Mouse (Mus musculus): ENCODE data around the gene AU041133. TPM values are rescaled to one million over a fixed set of nuclear protein-coding genes. Genes with fewer than 3 reads are reported as not detected.
A peak's percentile ranks its signal among the peaks of the same experiment; 100 is the strongest.
"Not testable (repeated sequence)": the region's sequence is repeated elsewhere in the genome, so short reads cannot be mapped to it uniquely, and the experiment has no call there.

The AU041133 gene
- 0.58 and 1.5 TPM in 2 replicates for polyA plus RNA-seq (2012; ENCODE audit: insufficient read depth, insufficient read length, missing spikeins)

DNA sequence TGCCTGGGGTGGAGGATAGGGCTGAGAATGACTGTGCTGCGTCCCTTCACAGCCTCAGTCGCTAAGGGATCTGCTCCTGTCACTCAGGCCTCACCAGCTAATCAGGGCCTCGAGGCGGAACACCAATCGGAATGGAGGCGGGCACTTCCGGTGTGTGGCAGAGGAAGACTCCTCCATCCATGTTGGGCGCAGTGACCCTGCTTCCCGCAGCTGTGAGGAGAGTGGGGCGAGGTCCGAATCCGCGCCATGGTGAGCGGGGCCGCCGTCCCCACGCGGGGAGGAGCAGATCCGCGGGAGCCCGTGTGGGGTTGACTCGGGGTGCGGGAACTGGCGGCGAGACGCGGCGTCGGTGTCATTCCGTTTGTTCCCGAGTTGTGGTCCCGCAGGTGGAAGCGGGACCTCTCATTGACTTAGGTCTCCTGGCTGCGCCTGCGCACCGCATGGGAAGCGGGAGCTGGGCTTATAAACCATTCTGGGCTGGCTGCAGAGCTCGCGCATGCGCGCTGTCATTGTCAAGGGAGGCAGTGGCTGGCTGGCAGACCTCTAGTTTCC is at the start of gene AU041133:
TSS of gene AU041133 (plus strand) at position 164 of the 552 bp plus-strand sequence.
- Histone ChIP-seq H3K27ac (replicated peaks; ENCODE audit: low read depth, low read length) (0 out of 2 replicates have a peak within 1 kb of the TSS, but pooled peaks have one; percentile 18), H3K4me3 (ENCODE audit: insufficient read depth, low read depth, low read length) (peak within 1 kb of the TSS; percentile 81), H3K4me1 (ENCODE audit: control insufficient read depth, insufficient read depth, insufficient read length, low read length) (no peaks in the 10 kb centered on the region)

DNA sequence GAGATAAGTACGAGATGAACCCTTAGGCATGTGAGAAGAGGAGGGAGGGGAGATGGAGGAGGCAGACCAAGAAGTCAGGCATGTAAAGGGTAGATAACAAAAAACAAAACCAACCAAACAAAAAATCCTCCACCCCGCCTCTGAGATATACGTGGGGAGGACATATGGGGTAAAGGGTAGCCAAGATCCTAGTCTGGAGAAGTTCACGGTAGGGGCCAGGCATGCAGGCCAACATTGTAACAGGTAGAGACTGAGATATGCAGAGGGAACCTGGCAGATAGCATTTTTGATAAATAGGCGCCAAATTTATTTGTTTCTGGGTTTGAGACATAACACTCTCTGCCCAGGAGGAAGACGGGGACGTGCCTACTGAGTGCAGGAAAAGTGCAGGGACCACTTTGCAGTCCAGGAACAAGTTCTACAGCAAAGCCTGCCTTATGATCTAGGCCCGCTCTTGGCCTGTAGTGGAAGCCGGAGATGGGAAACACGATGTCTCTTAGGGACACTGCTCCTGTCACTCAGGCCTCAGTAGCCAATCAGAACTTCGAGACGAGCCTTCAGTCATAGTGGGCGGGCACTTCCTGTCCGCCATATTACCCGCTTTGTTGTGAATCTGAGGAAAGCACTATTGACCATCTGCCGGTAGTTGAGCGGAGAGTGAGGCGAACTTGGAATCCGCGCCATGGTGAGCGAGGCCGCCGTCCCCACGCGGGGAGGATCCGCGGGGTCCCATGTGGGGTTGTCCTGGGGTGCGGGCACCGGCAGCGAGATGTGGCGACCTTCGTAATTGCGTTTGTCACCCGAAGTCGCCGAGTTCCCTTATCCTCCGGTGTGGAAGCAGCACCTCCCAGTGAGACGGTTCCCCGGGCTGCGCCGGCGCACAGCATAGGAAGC is 44.8 kb upstream of the AU041133 start, which contains the start of gene BC024063:
TSS of gene BC024063 (plus strand) at position 626 of the 894 bp plus-strand sequence.
- not testable (repeated sequence) for H3K27ac ChIP-seq (replicated peaks; ENCODE audit: low read depth, low read length); H3K4me1 ChIP-seq (ENCODE audit: control insufficient read depth, insufficient read depth, insufficient read length, low read length)
- H3K4me3 ChIP-seq (ENCODE audit: insufficient read depth, low read depth, low read length): peak within 1 kb of the TSS; percentile 68

DNA sequence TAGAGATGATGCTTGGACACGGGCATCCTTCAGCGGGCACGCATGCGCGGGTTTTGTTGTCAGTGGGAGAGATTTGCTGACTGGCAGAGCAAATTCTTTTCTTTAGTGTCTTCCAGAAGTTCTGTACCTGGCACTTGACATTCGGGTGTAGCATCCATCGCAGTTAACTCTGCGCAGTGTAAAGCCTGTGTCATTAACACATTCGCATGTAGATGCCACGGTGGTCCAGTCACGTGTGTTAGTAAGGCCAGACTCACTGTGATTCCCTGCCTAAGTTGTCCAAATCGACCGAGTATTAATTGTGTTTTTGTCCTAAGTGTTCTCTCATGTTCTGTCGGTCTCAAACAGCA is 44.2 kb upstream of the AU041133 start:
- H3K27ac ChIP-seq (replicated peaks; ENCODE audit: low read depth, low read length); H3K4me1 ChIP-seq (ENCODE audit: control insufficient read depth, insufficient read depth, insufficient read length, low read length): not testable (repeated sequence)
- peak overlapping the region; percentile 68 for H3K4me3 ChIP-seq (ENCODE audit: insufficient read depth, low read depth, low read length)

DNA sequence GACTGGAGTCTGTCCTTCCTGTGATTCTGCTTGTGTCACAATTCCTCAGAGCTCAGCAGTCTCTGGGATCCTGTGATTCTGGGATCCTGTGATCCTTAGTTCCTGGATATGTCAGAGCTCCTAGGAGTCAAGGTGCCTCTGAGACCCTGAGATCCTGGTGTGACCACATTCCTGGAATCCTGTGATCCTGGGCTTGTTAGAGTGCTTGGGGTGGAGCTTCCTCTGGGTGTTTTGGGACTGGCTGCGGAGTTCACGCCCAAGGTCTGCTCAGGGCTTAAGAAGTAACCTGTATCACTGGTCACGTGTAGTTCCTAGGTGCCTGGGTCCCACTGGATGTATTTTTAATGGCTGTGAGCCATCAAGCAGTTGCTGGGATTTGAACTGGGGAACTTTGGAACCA is 10.6 kb upstream of the AU041133 start:
- Histone ChIP-seq H3K4me3 (ENCODE audit: insufficient read depth, low read depth, low read length) (no peak overlapping the region), H3K4me1 (ENCODE audit: control insufficient read depth, insufficient read depth, insufficient read length, low read length) (no peaks in the 10 kb centered on the region), H3K27ac (replicated peaks; ENCODE audit: low read depth, low read length) (no peak overlapping the region)

DNA sequence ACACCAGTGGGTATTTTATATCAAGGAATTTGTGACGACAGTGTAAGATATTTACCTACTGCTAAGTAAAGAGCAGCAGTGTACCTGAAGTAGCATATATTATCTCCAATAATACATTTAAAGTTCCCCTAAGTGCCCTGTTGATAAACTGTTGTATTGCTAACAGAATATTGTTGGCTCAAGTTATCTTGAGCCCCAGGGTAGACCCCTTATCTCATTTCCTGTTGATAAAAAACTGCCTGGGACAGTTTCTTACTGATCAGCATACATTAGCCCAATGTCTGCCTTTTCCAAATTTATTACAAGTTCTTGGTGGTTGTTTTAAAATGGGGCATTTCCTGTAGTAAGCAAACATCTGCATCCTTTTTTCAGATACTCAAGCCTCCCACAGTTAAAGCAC is 17.5 kb downstream of the AU041133 start:
- Histone ChIP-seq H3K4me3 (ENCODE audit: insufficient read depth, low read depth, low read length) (no peak overlapping the region), H3K27ac (replicated peaks; ENCODE audit: low read depth, low read length) (no peak overlapping the region)

DNA sequence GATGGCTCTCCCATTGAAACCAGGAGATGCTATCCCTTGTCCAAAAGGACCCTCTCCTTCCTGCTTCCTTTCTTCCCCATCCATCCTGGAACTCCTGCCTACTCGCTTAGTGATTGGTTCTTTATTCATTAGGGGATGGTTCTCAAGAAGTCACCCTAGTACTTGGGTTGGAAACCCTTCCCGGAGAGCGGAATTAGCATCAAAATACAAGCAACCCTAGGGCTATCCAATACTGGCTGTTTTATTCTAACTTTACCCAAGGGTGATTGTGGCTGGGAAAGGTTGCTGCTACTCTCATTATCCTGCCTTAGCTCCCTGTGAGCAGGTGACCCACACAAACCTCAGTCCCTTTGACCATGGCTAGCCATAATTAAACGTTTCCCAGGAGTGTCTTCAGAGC is 19.8 kb downstream of the AU041133 start:
- Histone ChIP-seq H3K4me1 (ENCODE audit: control insufficient read depth, insufficient read depth, insufficient read length, low read length) (no peaks in the 10 kb centered on the region), H3K4me3 (ENCODE audit: insufficient read depth, low read depth, low read length) (no peak overlapping the region), H3K27ac (replicated peaks; ENCODE audit: low read depth, low read length) (no peak overlapping the region)

More for the DNA sequence above, 17.5 kb downstream of the AU041133 start:
- H3K4me1 ChIP-seq (ENCODE audit: control insufficient read depth, insufficient read depth, insufficient read length, low read length): no peaks in the 10 kb centered on the region

DNA sequence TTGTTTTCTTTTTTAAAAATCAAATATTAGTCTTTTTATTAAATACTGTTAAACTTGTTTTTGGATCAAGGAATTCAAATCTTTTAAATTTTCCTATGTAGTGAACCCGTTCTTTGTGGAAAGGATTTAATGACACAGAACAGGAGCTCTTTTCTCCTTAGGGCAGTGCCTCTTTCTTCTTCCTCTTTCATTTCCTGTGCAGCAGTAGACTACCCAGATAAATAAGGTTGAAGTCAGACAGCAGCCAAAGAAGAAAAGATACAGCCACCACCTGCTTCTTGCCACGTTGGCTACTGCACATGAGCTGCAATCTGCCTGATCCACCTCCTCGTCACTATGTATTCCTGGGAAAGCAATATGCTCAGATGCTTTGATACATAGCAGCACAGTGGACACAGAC is 40.0 kb downstream of the AU041133 start:
- Histone ChIP-seq H3K27ac (replicated peaks; ENCODE audit: low read depth, low read length) (no peak overlapping the region), H3K4me3 (ENCODE audit: insufficient read depth, low read depth, low read length) (no peak overlapping the region), H3K4me1 (ENCODE audit: control insufficient read depth, insufficient read depth, insufficient read length, low read length) (no peaks in the 10 kb centered on the region)

DNA sequence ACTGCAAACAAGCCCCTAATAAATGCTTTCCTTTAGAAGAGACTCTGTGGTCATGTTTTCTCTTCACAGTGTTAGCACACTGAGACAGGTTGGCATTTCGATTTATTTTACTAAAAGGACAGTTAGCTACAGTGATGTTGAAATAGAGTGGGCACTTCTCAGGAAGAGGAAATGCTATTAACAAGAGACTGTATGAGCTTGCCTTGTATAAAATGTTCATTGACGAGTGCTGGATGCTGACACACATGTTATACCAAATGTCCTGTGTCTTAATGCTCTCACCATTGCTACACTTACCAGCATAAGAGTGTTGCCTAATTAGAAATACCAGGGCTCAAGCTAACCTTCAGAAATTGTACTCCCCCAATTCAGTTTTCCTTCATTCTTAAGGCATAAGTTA is 42.0 kb downstream of the AU041133 start:
- no peak overlapping the region for H3K4me3 ChIP-seq (ENCODE audit: insufficient read depth, low read depth, low read length)
- no peaks in the 10 kb centered on the region for H3K4me1 ChIP-seq (ENCODE audit: control insufficient read depth, insufficient read depth, insufficient read length, low read length)

DNA sequence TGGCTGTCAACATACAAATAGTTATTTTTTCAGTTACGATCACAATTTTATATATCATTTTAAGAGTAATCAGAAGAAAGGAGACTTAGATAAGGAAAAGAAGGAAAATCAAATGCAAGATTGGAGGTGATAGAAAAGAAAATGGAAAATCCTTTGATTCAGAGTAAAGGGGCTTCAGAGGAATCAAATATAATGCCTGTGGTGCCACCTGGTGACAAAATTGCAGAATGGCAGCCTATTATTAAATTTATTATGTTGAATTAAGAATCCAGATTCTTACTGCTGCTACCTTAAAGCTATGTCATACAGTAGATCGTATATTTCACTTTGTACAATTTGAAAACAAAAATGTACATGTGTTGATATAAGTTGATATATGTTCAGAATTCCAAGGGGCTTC is 43.0 kb downstream of the AU041133 start:
- Histone ChIP-seq H3K4me3 (ENCODE audit: insufficient read depth, low read depth, low read length) (no peak overlapping the region), H3K4me1 (ENCODE audit: control insufficient read depth, insufficient read depth, insufficient read length, low read length) (no peaks in the 10 kb centered on the region), H3K27ac (replicated peaks; ENCODE audit: low read depth, low read length) (no peak overlapping the region)

More for the DNA sequence above, 42.0 kb downstream of the AU041133 start:
- no peak overlapping the region for H3K27ac ChIP-seq (replicated peaks; ENCODE audit: low read depth, low read length)

DNA sequence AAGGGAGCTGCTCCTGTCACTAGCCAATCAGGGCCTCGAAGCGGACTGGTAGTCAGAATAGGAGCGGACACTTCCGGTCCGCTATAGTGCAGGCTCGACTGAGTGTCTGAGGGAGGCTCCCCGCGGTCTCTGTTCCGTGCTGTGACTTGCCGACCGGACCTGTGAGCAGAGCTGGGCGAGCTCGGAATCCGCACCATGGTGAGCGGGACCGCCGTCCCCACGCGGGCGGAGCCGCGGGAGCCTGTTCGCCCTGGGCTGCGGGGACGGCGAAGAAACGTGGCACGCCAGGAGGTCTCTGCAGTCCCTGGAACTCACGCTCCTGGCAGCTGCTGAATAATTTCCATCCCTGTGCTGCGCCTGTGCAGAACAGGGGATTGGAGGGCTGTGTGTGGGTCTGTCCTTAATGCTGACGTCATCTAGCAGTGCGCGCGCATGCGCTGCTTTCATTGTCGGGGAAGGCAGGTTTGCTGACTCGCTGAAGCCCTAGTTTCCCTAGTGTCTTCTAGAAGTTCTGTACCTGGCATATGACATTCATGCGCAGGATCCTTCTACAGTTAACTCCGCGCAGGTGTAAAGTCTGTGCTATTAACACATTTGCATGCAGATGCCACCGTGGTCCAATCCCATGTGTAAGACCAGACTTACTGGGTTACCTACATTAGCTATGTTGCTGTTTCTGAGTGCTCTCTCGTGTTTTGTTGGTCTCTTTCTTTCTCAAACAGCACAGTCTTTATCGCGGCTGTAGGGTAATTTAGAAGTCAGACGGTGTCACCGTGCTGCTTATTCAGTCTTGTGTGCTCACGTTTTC is 50.6 kb downstream of the AU041133 start:
- Histone ChIP-seq H3K27ac (replicated peaks; ENCODE audit: low read depth, low read length) (peak overlapping the region; percentile 12; the same call in 1 of the 2 replicates), H3K4me1 (ENCODE audit: control insufficient read depth, insufficient read depth, insufficient read length, low read length) (no peaks in the 10 kb centered on the region), H3K4me3 (ENCODE audit: insufficient read depth, low read depth, low read length) (peak overlapping the region; percentile 75)

Other genes starting within 250 kb of the AU041133 start
- gene Zfp781, start 197.5 kb upstream of the AU041133 start, polyA plus RNA-seq (2012; ENCODE audit: insufficient read depth, insufficient read length, missing spikeins): 0.36 and 0.75 TPM in 2 replicates
- gene Zfp873, start 79.9 kb upstream of the AU041133 start, polyA plus RNA-seq (2012; ENCODE audit: insufficient read depth, insufficient read length, missing spikeins): 1.3 and 1.4 TPM in 2 replicates
- gene BC024063, start 44.7 kb upstream of the AU041133 start, polyA plus RNA-seq (2012; ENCODE audit: insufficient read depth, insufficient read length, missing spikeins): 0.88 TPM in 1 of 2 replicates, not detected in the other
- gene Zfp938, start 113.3 kb downstream of the AU041133 start, polyA plus RNA-seq (2012; ENCODE audit: insufficient read depth, insufficient read length, missing spikeins): 3.9 and 5.0 TPM in 2 replicates
- not detected in 2 replicates for gene 4932415D10Rik, start 188.6 kb downstream of the AU041133 start, polyA plus RNA-seq (2012; ENCODE audit: insufficient read depth, insufficient read length, missing spikeins)
- gene Gm4924, start 226.2 kb downstream of the AU041133 start, polyA plus RNA-seq (2012; ENCODE audit: insufficient read depth, insufficient read length, missing spikeins): 0.63 and 1.3 TPM in 2 replicates